Mouse (Mus musculus) heart, adult 2 months (tissue): ENCODE results near the gene Vps54.

ENCODE experiments used
- CTCF ChIP-seq: fragments of 200-600 bp; IDR thresholded peaks from 2 replicates; pipeline ENCODE4 v1.8.1; 2022; ENCODE audit warnings: antibody characterized with exemption, mild to moderate bottlenecking, moderate library complexity
- EP300 ChIP-seq: fragments of 200-500 bp; IDR thresholded peaks from 2 replicates; pipeline ENCODE4 v1.6.1; 2011; ENCODE audit warnings: low read depth, low read length, control low read depth; ENCODE audit not compliant: insufficient read depth

- TF ChIP-seq CTCF (no peak), EP300 (no peak)
These were observed 56.4 kb downstream of the Vps54 start for GRCm38 (mm10) chr11:21295486-21295885.
